Mouse (Mus musculus): ENCODE results near the gene Casp6. TPM values are rescaled to one million over a fixed set of nuclear protein-coding genes. Genes with fewer than 3 reads are reported as not detected.
A peak's percentile ranks its signal among the peaks of the same experiment; 100 is the strongest.

Casp6 gene
- 80.6 and 81.2 TPM in 2 replicates for polyA plus RNA-seq (2015; fragmentation: Nextera tagmentation; extraction: Ambion mirVana)

GRCm38 (mm10) chr3:129901271-129901809, at the start of gene Casp6:
Gene Casp6, plus strand, starts transcription at chr3:129901425.
- Histone ChIP-seq H3K27me3 (ENCODE audit: insufficient read depth, low read length) (no peaks in the 10 kb centered on the region), H3K4me2 (ENCODE audit: low read length) (peak within 1 kb of the TSS; percentile 83), H3K27ac (peak within 1 kb of the TSS; percentile 73), H3K9me3 (replicated peaks; ENCODE audit: low read length) (no peaks in the 10 kb centered on the region), H3K9ac (ENCODE audit: low read depth, low read length) (peak within 1 kb of the TSS; percentile 68), H3K4me3 (replicated peaks; ENCODE audit: low read depth, low read length) (peak within 1 kb of the TSS; percentile 69), H3K4me1 (replicated peaks; ENCODE audit: insufficient read depth, low read length) (0 out of 2 replicates have a peak, but pooled peaks cover 6% of the 10 kb centered on the region), H3K36me3 (ENCODE audit: insufficient read depth, low read length) (0 out of 2 replicates have a peak, but pooled peaks cover 4% of the 10 kb centered on the region)
- DNase-seq (ENCODE audit: low spot score) (peak; percentile 90), ATAC-seq (replicated peaks; ENCODE audit: low FRiP score, low read depth) (peak; percentile 90)
- WGBS = 0% methylated on average over 34 of the region's 34 CpGs
- TF ChIP-seq CTCF (IDR thresholded peaks at IDR 0.05; ENCODE audit: low read depth) = no peak

DNA sequence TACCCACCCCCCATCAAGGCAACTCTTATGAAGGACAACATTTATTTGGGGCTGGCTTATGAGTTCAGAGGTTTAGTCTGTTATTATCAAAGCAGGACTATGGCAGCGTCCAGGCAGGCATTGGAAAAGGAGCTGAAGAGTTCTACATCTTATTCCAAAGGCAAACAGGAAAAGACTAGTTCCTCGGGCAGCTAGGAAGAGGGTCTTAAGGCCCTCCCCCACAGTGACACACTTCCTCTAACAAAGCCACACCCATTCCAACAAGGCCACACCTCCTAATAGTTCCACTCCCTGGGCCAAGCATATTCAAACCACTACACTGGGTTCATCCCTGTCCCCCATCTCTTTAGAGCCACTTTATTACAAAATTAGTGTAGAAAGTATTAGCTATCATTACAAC, 38.6 kb upstream of the Casp6 start:
- H3K9ac ChIP-seq (ENCODE audit: low read depth, low read length) = no peak overlapping the region
- ATAC-seq (replicated peaks; ENCODE audit: low FRiP score, low read depth) (no peak), DNase-seq (ENCODE audit: low spot score) (no peak)
- TF ChIP-seq CTCF (IDR thresholded peaks at IDR 0.05; ENCODE audit: low read depth) = no peak
- no peaks in the 10 kb centered on the region for H3K36me3 ChIP-seq (ENCODE audit: insufficient read depth, low read length)
- no peaks in the 10 kb centered on the region for H3K4me1 ChIP-seq (replicated peaks; ENCODE audit: insufficient read depth, low read length)
- H3K4me3 ChIP-seq (replicated peaks; ENCODE audit: low read depth, low read length) = no peak overlapping the region
- H3K9me3 ChIP-seq (replicated peaks; ENCODE audit: low read length) = no peaks in the 10 kb centered on the region
- 76% methylated on average over 2 of the region's 2 CpGs for WGBS
- no peak overlapping the region for H3K27ac ChIP-seq
- no peaks in the 10 kb centered on the region for H3K27me3 ChIP-seq (ENCODE audit: insufficient read depth, low read length)
- H3K4me2 ChIP-seq (ENCODE audit: low read length) = no peak overlapping the region

- DNase-seq (ENCODE audit: low spot score) = peak; percentile 49
- 0 out of 2 replicates have a peak, but pooled peaks have one; percentile 46 for ATAC-seq (replicated peaks; ENCODE audit: low FRiP score, low read depth)
- Histone ChIP-seq H3K27ac (no peak overlapping the region), H3K4me1 (replicated peaks; ENCODE audit: insufficient read depth, low read length) (no peaks in the 10 kb centered on the region), H3K9ac (ENCODE audit: low read depth, low read length) (no peak overlapping the region), H3K9me3 (replicated peaks; ENCODE audit: low read length) (no peaks in the 10 kb centered on the region), H3K4me2 (ENCODE audit: low read length) (no peak overlapping the region), H3K36me3 (ENCODE audit: insufficient read depth, low read length) (no peaks in the 10 kb centered on the region), H3K27me3 (ENCODE audit: insufficient read depth, low read length) (no peaks in the 10 kb centered on the region), H3K4me3 (replicated peaks; ENCODE audit: low read depth, low read length) (no peak overlapping the region)
- WGBS = 50% methylated on average over 14 of the region's 14 CpGs
- TF ChIP-seq CTCF (IDR thresholded peaks at IDR 0.05; ENCODE audit: low read depth) = peak; percentile 75
These were observed 37.5 kb upstream of the Casp6 start for GRCm38 (mm10) chr3:129863698-129864097.

DNA sequence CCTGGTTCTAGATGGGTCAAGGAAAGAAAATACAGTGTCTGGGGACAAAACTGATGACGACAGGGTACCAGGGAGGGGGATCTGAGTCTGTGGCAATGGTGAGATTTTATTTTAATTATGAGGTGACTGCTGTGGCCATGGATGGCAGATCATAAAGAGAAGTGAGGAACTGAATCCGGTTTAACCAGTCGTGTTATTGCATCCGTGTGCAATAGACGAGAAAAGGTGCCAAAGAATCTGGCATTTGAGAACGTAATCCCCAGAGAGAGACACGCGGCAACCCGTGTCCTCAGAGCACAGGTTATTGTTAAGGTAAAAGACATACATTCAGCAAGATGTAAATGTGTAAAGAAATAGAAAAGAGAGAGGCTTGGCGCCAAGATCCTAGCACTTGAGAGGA, 23.9 kb upstream of the Casp6 start:
- peaks cover 3% of the 10 kb centered on the region; the same call in 1 of the 2 replicates for H3K4me1 ChIP-seq (replicated peaks; ENCODE audit: insufficient read depth, low read length)
- no peak for TF ChIP-seq CTCF (IDR thresholded peaks at IDR 0.05; ENCODE audit: low read depth)
- no peaks in the 10 kb centered on the region for H3K36me3 ChIP-seq (ENCODE audit: insufficient read depth, low read length)
- WGBS = 64% methylated on average over 10 of the region's 10 CpGs
- no peak overlapping the region for H3K4me3 ChIP-seq (replicated peaks; ENCODE audit: low read depth, low read length)
- no peaks in the 10 kb centered on the region for H3K9me3 ChIP-seq (replicated peaks; ENCODE audit: low read length)
- no peaks in the 10 kb centered on the region for H3K27me3 ChIP-seq (ENCODE audit: insufficient read depth, low read length)
- no peak overlapping the region for H3K4me2 ChIP-seq (ENCODE audit: low read length)
- DNase-seq (ENCODE audit: low spot score) = no peak
- H3K9ac ChIP-seq (ENCODE audit: low read depth, low read length) = no peak overlapping the region
- no peak for ATAC-seq (replicated peaks; ENCODE audit: low FRiP score, low read depth)
- no peak overlapping the region for H3K27ac ChIP-seq

- DNase-seq (ENCODE audit: low spot score) (peak; percentile 89), ATAC-seq (replicated peaks; ENCODE audit: low FRiP score, low read depth) (peak; percentile 88)
- H3K27ac ChIP-seq = peak within 1 kb of the TSS; percentile 77
- H3K4me3 ChIP-seq (replicated peaks; ENCODE audit: low read depth, low read length) = peak within 1 kb of the TSS; percentile 73
- H3K4me2 ChIP-seq (ENCODE audit: low read length) = peak within 1 kb of the TSS; percentile 87
- peaks cover 3% of the 10 kb centered on the region; the same call in 1 of the 2 replicates for H3K4me1 ChIP-seq (replicated peaks; ENCODE audit: insufficient read depth, low read length)
- no peaks in the 10 kb centered on the region for H3K9me3 ChIP-seq (replicated peaks; ENCODE audit: low read length)
- under 1% methylated on average over 44 of the region's 66 CpGs for WGBS
- peak; percentile 24; the same call in 1 of the 2 replicates for TF ChIP-seq CTCF (IDR thresholded peaks at IDR 0.05; ENCODE audit: low read depth)
- H3K9ac ChIP-seq (ENCODE audit: low read depth, low read length) = peak within 1 kb of the TSS; percentile 80
- no peaks in the 10 kb centered on the region for H3K36me3 ChIP-seq (ENCODE audit: insufficient read depth, low read length)
- H3K27me3 ChIP-seq (ENCODE audit: insufficient read depth, low read length) = no peaks in the 10 kb centered on the region
These were observed 22.7 kb upstream of the Casp6 start, which contains the start of gene Pla2g12a for GRCm38 (mm10) chr3:129878405-129879021. Gene Pla2g12a, plus strand, starts transcription at chr3:129878606.

GRCm38 (mm10) chr3:129879131-129879757, 22.0 kb upstream of the Casp6 start:
- H3K36me3 ChIP-seq (ENCODE audit: insufficient read depth, low read length) = no peaks in the 10 kb centered on the region
- DNase-seq (ENCODE audit: low spot score) (peak; percentile 43), ATAC-seq (replicated peaks; ENCODE audit: low FRiP score, low read depth) (peak; percentile 79)
- peak overlapping the region; percentile 73 for H3K4me3 ChIP-seq (replicated peaks; ENCODE audit: low read depth, low read length)
- 2% methylated on average over 25 of the region's 25 CpGs for WGBS
- peak overlapping the region; percentile 87 for H3K4me2 ChIP-seq (ENCODE audit: low read length)
- peak overlapping the region; percentile 77 for H3K27ac ChIP-seq
- peak overlapping the region; percentile 80 for H3K9ac ChIP-seq (ENCODE audit: low read depth, low read length)
- H3K9me3 ChIP-seq (replicated peaks; ENCODE audit: low read length) = no peaks in the 10 kb centered on the region
- H3K4me1 ChIP-seq (replicated peaks; ENCODE audit: insufficient read depth, low read length) = peaks cover 3% of the 10 kb centered on the region; the same call in 1 of the 2 replicates
- H3K27me3 ChIP-seq (ENCODE audit: insufficient read depth, low read length) = no peaks in the 10 kb centered on the region
- no peak for TF ChIP-seq CTCF (IDR thresholded peaks at IDR 0.05; ENCODE audit: low read depth)
